Mouse (Mus musculus): ENCODE results near the gene Slc25a36.

GRCm38 (mm10) chr9:97065216-97065615 lies 45.7 kb downstream of the Slc25a36 start:
- no peak for TF ChIP-seq CTCF (IDR thresholded peaks at IDR 0.05; ENCODE audit: extremely low read depth, insufficient read depth, insufficient read length, insufficient replicate concordance)
- no peak for TF ChIP-seq POLR2A (IDR thresholded peaks at IDR 0.05; ENCODE audit: low read depth, low read length)
